Mouse (Mus musculus): ENCODE measurements at regions not wholly inside any gene's neighbourhood (a gene's known extent, or its start where the extent isn't known, plus 50 kb on each side); places are given as distances from the start of the nearest gene placed in this dataset.

- dilution Hi-C loops (cut with MboI; ENCODE audit: extremely low pct_ligation_motif_present, extremely low pct_unique_long_range_greater_than_20kb, low sequenced_read_pairs) (no loop called here), in situ Hi-C loops (cut with MboI; ENCODE audit: low pct_ligation_motif_present, low pct_unique_long_range_greater_than_20kb, low sequenced_read_pairs) (no loop called here)
- no peaks in the 10 kb centered on the region for H3K4me1 ChIP-seq (ENCODE audit: control insufficient read depth in 1 of 2, insufficient read depth in 2 of 2)
- H3K36me3 ChIP-seq (replicated peaks in 1 of 2; ENCODE audit: control insufficient read depth in 1 of 2, insufficient read depth in 1 of 2, low read length in 1 of 2): no peaks in the 10 kb centered on the region
- peaks cover 85% of the 10 kb centered on the region for H3K9me3 ChIP-seq (replicated peaks; ENCODE audit: low read length)
- H3K9ac ChIP-seq (ENCODE audit: insufficient read depth, low read depth): no peak overlapping the region
- H3K79me2 ChIP-seq (replicated peaks; ENCODE audit: control insufficient read depth, extremely low read depth, insufficient read depth, poor library complexity, severe bottlenecking): no peaks in the 10 kb centered on the region
- TF ChIP-seq JUN (IDR thresholded peaks at IDR 0.05; ENCODE audit: insufficient read depth, low read depth, low read length) (no peak), CTCF (conservative IDR thresholded peaks at IDR 0.05 in 1 of 2, IDR thresholded peaks at IDR 0.05 in 1 of 2; ENCODE audit: low read depth in 2 of 2, low read length in 2 of 2) (no peak), RCOR1 (conservative IDR thresholded peaks at IDR 0.05; ENCODE audit: low read depth, low read length) (no peak), NELFE (IDR thresholded peaks at IDR 0.05; ENCODE audit: low read depth, low read length) (no peak), UBTF (IDR thresholded peaks at IDR 0.05; ENCODE audit: low read depth, low read length) (no peak), USF1 (IDR thresholded peaks at IDR 0.05; ENCODE audit: low read depth, low read length) (no peak), HCFC1 (IDR thresholded peaks at IDR 0.05; ENCODE audit: low read depth, low read length) (no peak), ELF1 (IDR thresholded peaks at IDR 0.05; ENCODE audit: low read depth, low read length) (no peak), TBP (conservative IDR thresholded peaks at IDR 0.05; ENCODE audit: low read depth, low read length) (no peak), PAX5 (IDR thresholded peaks at IDR 0.05; ENCODE audit: low read length) (no peak), E2F4 (IDR thresholded peaks at IDR 0.05; ENCODE audit: insufficient replicate concordance, low read depth, low read length) (no peak), ZKSCAN1 (IDR thresholded peaks at IDR 0.05; ENCODE audit: borderline replicate concordance, low read depth, low read length) (no peak), NRF1 (IDR thresholded peaks at IDR 0.05; ENCODE audit: low read depth, low read length) (no peak), MAX (IDR thresholded peaks at IDR 0.05; ENCODE audit: low read length) (no peak), RAD21 (IDR thresholded peaks at IDR 0.05; ENCODE audit: low read depth, low read length) (no peak), TCF12 (IDR thresholded peaks at IDR 0.05; ENCODE audit: low read depth, low read length) (no peak)
- H3K27ac ChIP-seq (ENCODE audit: insufficient read depth, low read depth): no peak overlapping the region
- no peak overlapping the region for H3K4me2 ChIP-seq (ENCODE audit: insufficient read depth, low read depth, poor library complexity, severe bottlenecking)
- no peak overlapping the region for H3K4me3 ChIP-seq (replicated peaks in 1 of 3; ENCODE audit: low read depth in 2 of 3, low read length in 2 of 3, poor library complexity in 1 of 3)
- DNase-seq (ENCODE audit: extremely low read depth): no peak
- no peaks in the 10 kb centered on the region for H3K27me3 ChIP-seq (replicated peaks)
Measured at GRCm38 (mm10) chr2:169297226-169297625, 290.3 kb downstream of the Gm11011 start.

GRCm38 (mm10) chr2:169293351-169293750 is 294.2 kb downstream of the Gm11011 start:
- no peak overlapping the region for H3K4me3 ChIP-seq (replicated peaks in 1 of 3; ENCODE audit: low read depth in 2 of 3, low read length in 2 of 3, poor library complexity in 1 of 3)
- no peak overlapping the region for H3K9ac ChIP-seq (ENCODE audit: insufficient read depth, low read depth)
- H3K4me2 ChIP-seq (ENCODE audit: insufficient read depth, low read depth, poor library complexity, severe bottlenecking): no peak overlapping the region
- no peaks in the 10 kb centered on the region for H3K79me2 ChIP-seq (replicated peaks; ENCODE audit: control insufficient read depth, extremely low read depth, insufficient read depth, poor library complexity, severe bottlenecking)
- no peaks in the 10 kb centered on the region for H3K27me3 ChIP-seq (replicated peaks)
- dilution Hi-C loops (cut with MboI; ENCODE audit: extremely low pct_ligation_motif_present, extremely low pct_unique_long_range_greater_than_20kb, low sequenced_read_pairs) (no loop called here), in situ Hi-C loops (cut with MboI; ENCODE audit: low pct_ligation_motif_present, low pct_unique_long_range_greater_than_20kb, low sequenced_read_pairs) (no loop called here)
- H3K4me1 ChIP-seq (ENCODE audit: control insufficient read depth in 1 of 2, insufficient read depth in 2 of 2): no peaks in the 10 kb centered on the region
- H3K9me3 ChIP-seq (replicated peaks; ENCODE audit: low read length): peaks cover 79% of the 10 kb centered on the region
- no peak overlapping the region for H3K27ac ChIP-seq (ENCODE audit: insufficient read depth, low read depth)
- no peaks in the 10 kb centered on the region for H3K36me3 ChIP-seq (replicated peaks in 1 of 2; ENCODE audit: control insufficient read depth in 1 of 2, insufficient read depth in 1 of 2, low read length in 1 of 2)
- DNase-seq (ENCODE audit: extremely low read depth): no peak
- TF ChIP-seq RAD21 (IDR thresholded peaks at IDR 0.05; ENCODE audit: low read depth, low read length): no peak
- TF ChIP-seq TCF12 (IDR thresholded peaks at IDR 0.05; ENCODE audit: low read depth, low read length): no peak

All from CH12.LX (cell line).